Mouse (Mus musculus) neural tube, embryonic 11.5 days (tissue): ENCODE results near the gene Sct. TPM values are rescaled to one million over a fixed set of nuclear protein-coding genes. Genes with fewer than 3 reads are reported as not detected.

ENCODE experiments used
- ATAC-seq: fragments of 200-750 bp; cut with Nextera tagmentation; 2 replicates; pipeline ENCODE4 v1.8.0; 2017; ENCODE audit warnings: moderate number of reproducible peaks, mild to moderate bottlenecking, moderate TSS enrichment, moderate library complexity; ENCODE audit not compliant: insufficient read depth, low FRiP score, low TSS enrichment
- DNase-seq: peaks from one replicate; pipeline ENCODE4 v3.0.0-alpha.2; 2015; ENCODE audit warnings: low spot score
- H3K27ac ChIP-seq: fragments of 300-500 bp; sonication (generic); 2 replicates; pipeline ENCODE4 v1.5.1; 2014; ENCODE audit warnings: low read depth, mild to moderate bottlenecking, low read length
- H3K27me3 ChIP-seq: fragments of 300-500 bp; sonication (generic); 2 replicates; pipeline ENCODE4 v1.6.1; 2014; ENCODE audit warnings: mild to moderate bottlenecking, low read length, mixed read lengths; ENCODE audit not compliant: control insufficient read depth, insufficient read depth
- H3K36me3 ChIP-seq: fragments of 300-500 bp; sonication (generic); 2 replicates; pipeline ENCODE4 v1.6.1; 2014; ENCODE audit warnings: mild to moderate bottlenecking, low read length, moderate library complexity, mixed read lengths; ENCODE audit not compliant: control insufficient read depth, insufficient read depth
- H3K4me1 ChIP-seq: fragments of 300-500 bp; sonication (generic); 2 replicates; pipeline ENCODE4 v1.6.1; 2014; ENCODE audit warnings: low read length, mixed read lengths; ENCODE audit not compliant: control insufficient read depth, insufficient read depth
- H3K4me2 ChIP-seq: fragments of 300-500 bp; sonication (generic); 2 replicates; pipeline ENCODE4 v1.6.1; 2014; ENCODE audit warnings: low read depth, mild to moderate bottlenecking, moderate library complexity
- H3K4me3 ChIP-seq: fragments of 300-500 bp; sonication (generic); 2 replicates; pipeline ENCODE4 v1.5.1; 2014; ENCODE audit warnings: low read depth, low read length
- H3K9ac ChIP-seq: fragments of 300-500 bp; sonication (generic); 2 replicates; pipeline ENCODE4 v1.6.1; 2014; ENCODE audit warnings: mild to moderate bottlenecking, low read length
- H3K9me3 ChIP-seq: fragments of 300-500 bp; sonication (generic); 2 replicates; pipeline ENCODE4 v1.6.1; 2016; ENCODE audit warnings: low read length; ENCODE audit not compliant: control insufficient read depth
- WGBS: fragments of 180-500 bp; shearing (Covaris S2); extraction: QIAGEN DNeasy Blood & Tissue Kit; methylation state at CpG from one replicate; pipeline ENCODE4 v1.1.7; 2014; 5-methylcytosine and 5-hydroxymethylcytosine counted together
- polyA plus RNA-seq: library from polyadenylated mRNA; unstranded; fragments of >200 nt; fragmentation: Nextera tagmentation; extraction: Ambion mirVana; gene quantifications from 2 replicates; pipeline ENCODE4 v1.2.1, GENCODE M21; 2014

The Sct gene
- polyA plus RNA-seq: 13.2 and 13.7 TPM in 2 replicates

GRCm38 (mm10) chr7:141278766-141279590, at the start of gene Sct:
TSS of gene Sct (minus strand) at chr7:141279133.
- Histone ChIP-seq H3K9me3 (no peaks in the 10 kb centered on the region), H3K27ac (no peak within 1 kb of the TSS), H3K36me3 (no peaks in the 10 kb centered on the region), H3K9ac (peak within 1 kb of the TSS; percentile 60), H3K27me3 (0 out of 2 replicates have a peak, but pooled peaks cover 2% of the 10 kb centered on the region), H3K4me3 (peak within 1 kb of the TSS; percentile 37), H3K4me1 (0 out of 2 replicates have a peak, but pooled peaks cover 3% of the 10 kb centered on the region), H3K4me2 (peak within 1 kb of the TSS; percentile 86)
- DNase-seq: peak; percentile 70
- peak; percentile 67; the same call in 1 of the 2 replicates for ATAC-seq
- 1% methylated on average over 46 of the region's 46 CpGs for WGBS

DNA sequence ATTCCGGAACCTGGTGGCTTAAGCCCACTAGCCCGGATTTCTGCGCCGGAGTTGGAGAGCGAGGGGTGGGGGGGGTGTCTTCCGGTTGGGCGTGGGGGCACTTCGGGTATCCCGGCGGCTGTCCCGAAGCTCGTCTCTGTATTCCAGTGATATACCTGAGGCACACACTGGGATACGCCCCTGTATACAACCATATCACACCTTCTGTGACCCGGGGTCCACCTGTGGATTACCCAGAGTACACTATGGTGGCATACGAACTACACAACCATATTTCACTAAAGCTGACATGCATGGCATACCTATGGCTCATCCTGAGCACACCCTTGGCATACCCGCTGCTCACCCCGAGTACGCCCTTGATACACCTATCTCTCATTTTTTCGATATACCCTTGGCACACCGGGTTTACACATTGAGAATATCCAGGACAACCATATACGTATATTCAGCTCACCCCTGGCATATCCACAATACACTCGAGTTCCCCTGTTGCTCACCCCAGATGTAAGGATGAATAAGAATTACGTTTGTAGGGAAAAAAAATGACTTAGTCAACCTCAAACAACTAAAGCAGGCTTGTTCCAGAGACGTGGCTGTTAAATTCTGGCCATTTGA, 49.5 kb upstream of the Sct start:
- Histone ChIP-seq H3K4me3 (peak overlapping the region; percentile 63), H3K4me2 (peak overlapping the region; percentile 99), H3K9me3 (no peaks in the 10 kb centered on the region), H3K36me3 (peaks cover 3% of the 10 kb centered on the region; the same call in 1 of the 2 replicates), H3K9ac (peak overlapping the region; percentile 96), H3K4me1 (peaks cover 19% of the 10 kb centered on the region), H3K27ac (peak overlapping the region; percentile 99), H3K27me3 (no peaks in the 10 kb centered on the region)
- DNase-seq (peak; percentile 24), ATAC-seq (peak; percentile 40)
- WGBS: 19% methylated on average over 24 of the region's 24 CpGs

GRCm38 (mm10) chr7:141327469-141328372, 48.8 kb upstream of the Sct start, which contains the start of the genes Deaf1 and Tmem80:
TSS of gene Deaf1 (minus strand) at chr7:141327690.
TSS of gene Tmem80 (plus strand) at chr7:141327739.
- Histone ChIP-seq H3K4me3 (peak within 1 kb of the TSS; percentile 63), H3K4me2 (peak within 1 kb of the TSS; percentile 99), H3K36me3 (no peaks in the 10 kb centered on the region), H3K27me3 (no peaks in the 10 kb centered on the region), H3K9me3 (no peaks in the 10 kb centered on the region), H3K4me1 (peaks cover 19% of the 10 kb centered on the region), H3K9ac (peak within 1 kb of the TSS; percentile 96), H3K27ac (peak within 1 kb of the TSS; percentile 99)
- DNase-seq: peak; percentile 99
- under 1% methylated on average over 105 of the region's 105 CpGs for WGBS
- ATAC-seq: peak; percentile 93

- DNase-seq: peak; percentile 19
- WGBS: 6% methylated on average over 35 of the region's 35 CpGs
- ATAC-seq: peak; percentile 31
- Histone ChIP-seq H3K27me3 (no peaks in the 10 kb centered on the region), H3K4me1 (peaks cover 19% of the 10 kb centered on the region), H3K9me3 (no peaks in the 10 kb centered on the region), H3K4me3 (peak overlapping the region; percentile 63), H3K27ac (peak overlapping the region; percentile 99), H3K4me2 (peak overlapping the region; percentile 99), H3K9ac (peak overlapping the region; percentile 96), H3K36me3 (peaks cover under 1% of the 10 kb centered on the region)
Measured at GRCm38 (mm10) chr7:141326546-141327446, 47.9 kb upstream of the Sct start.

- Histone ChIP-seq H3K4me3 (no peak overlapping the region), H3K9ac (no peak overlapping the region), H3K4me1 (peaks cover 19% of the 10 kb centered on the region), H3K9me3 (no peaks in the 10 kb centered on the region), H3K27me3 (no peaks in the 10 kb centered on the region), H3K36me3 (peaks cover 7% of the 10 kb centered on the region), H3K27ac (no peak overlapping the region), H3K4me2 (no peak overlapping the region)
- 80% methylated on average over 1 of the region's 1 CpGs for WGBS
- DNase-seq (peak; percentile 1), ATAC-seq (no peak)
Measured at GRCm38 (mm10) chr7:141324686-141325085, 45.8 kb upstream of the Sct start.

GRCm38 (mm10) chr7:141319446-141319845, 40.5 kb upstream of the Sct start:
- peaks cover 15% of the 10 kb centered on the region for H3K36me3 ChIP-seq

DNA sequence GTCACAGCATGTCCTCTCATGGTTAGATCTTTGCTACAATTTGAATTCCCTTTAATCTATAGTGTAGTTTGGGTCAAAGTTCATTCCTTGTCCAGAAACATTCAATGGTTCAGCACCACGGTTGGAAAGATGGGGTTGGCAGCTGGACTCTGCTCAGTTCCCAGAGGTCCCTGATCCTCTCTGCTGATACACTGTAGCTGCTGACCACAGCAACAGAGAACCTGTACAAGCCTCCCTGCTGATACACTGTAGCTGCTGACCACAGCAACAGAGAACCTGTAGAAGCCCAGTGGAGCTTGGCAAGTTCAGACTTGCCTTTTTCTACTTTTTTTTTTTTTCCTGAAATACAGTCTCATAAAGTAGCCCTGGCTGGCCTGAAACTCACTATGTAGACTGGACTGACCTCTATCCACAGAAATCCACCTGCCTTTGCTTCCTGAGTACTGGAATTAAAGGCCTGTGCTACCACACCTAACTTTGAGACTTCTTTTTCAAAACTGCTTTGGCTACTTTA, 38.7 kb upstream of the Sct start:
- Histone ChIP-seq H3K36me3 (peaks cover 21% of the 10 kb centered on the region), H3K4me1 (no peaks in the 10 kb centered on the region), H3K4me2 (no peak overlapping the region), H3K4me3 (no peak overlapping the region), H3K27ac (no peak overlapping the region), H3K27me3 (no peaks in the 10 kb centered on the region), H3K9ac (no peak overlapping the region), H3K9me3 (no peaks in the 10 kb centered on the region)
- 88% methylated on average over 1 of the region's 1 CpGs for WGBS
- no peak for ATAC-seq
- no peak for DNase-seq

More at GRCm38 (mm10) chr7:141319446-141319845, 40.5 kb upstream of the Sct start:
- DNase-seq: no peak
- no peak overlapping the region for H3K27ac ChIP-seq
- no peak overlapping the region for H3K4me2 ChIP-seq
- ATAC-seq: no peak
- 77% methylated on average over 2 of the region's 2 CpGs for WGBS
- no peaks in the 10 kb centered on the region for H3K27me3 ChIP-seq
- no peak overlapping the region for H3K9ac ChIP-seq
- H3K4me1 ChIP-seq: no peaks in the 10 kb centered on the region
- no peaks in the 10 kb centered on the region for H3K9me3 ChIP-seq
- no peak overlapping the region for H3K4me3 ChIP-seq
